Mouse (Mus musculus) heart, adult 2 months (tissue): ENCODE measurements around the gene Asic2.

ENCODE experiments used
- CTCF ChIP-seq: fragments of 200-600 bp; IDR thresholded peaks from 2 replicates; pipeline ENCODE4 v1.8.1; 2022; ENCODE audit warnings: antibody characterized with exemption, mild to moderate bottlenecking, moderate library complexity
- EP300 ChIP-seq: fragments of 200-500 bp; IDR thresholded peaks from 2 replicates; pipeline ENCODE4 v1.6.1; 2011; ENCODE audit warnings: low read depth, low read length, control low read depth; ENCODE audit not compliant: insufficient read depth
- POLR2A ChIP-seq: fragments of 200-500 bp; IDR thresholded peaks from 2 replicates; pipeline ENCODE4 v1.6.1; 2011; ENCODE audit warnings: mild to moderate bottlenecking, low read depth, low read length, control low read depth; ENCODE audit not compliant: insufficient read depth

DNA sequence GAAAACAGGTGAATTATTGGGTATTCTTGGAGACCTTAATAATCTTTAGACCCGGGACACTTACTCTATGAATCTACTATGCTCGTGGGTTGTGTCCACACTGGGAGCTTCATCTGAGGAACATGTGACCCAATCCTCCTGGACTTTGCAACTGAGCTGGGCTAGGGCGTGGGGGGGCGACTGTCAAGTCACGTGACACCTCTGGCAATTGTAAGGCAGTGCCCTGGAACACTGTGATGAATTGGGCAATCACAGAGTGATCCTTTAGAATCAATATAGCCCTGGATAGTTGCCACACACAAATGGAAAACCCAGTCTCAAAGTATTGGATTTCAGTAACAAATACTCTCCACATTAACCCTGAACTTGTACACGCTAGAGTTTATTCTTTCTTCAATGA lies 867.4 kb downstream of the Asic2 start:
- no peak for TF ChIP-seq CTCF
- TF ChIP-seq EP300 = no peak
- no peak for TF ChIP-seq POLR2A
